Mouse (Mus musculus) hindbrain, postnatal 0 days (tissue): Measurements from ENCODE around the gene Zfp934. TPM values are rescaled to one million over a fixed set of nuclear protein-coding genes. Genes with fewer than 3 reads are reported as not detected.
"Not testable (repeated sequence)": the region's sequence is repeated elsewhere in the genome, so short reads cannot be mapped to it uniquely, and the experiment has no call there.

Experiments
- ATAC-seq: fragments of 200-750 bp; cut with Nextera tagmentation; 2 replicates; pipeline ENCODE4 v1.8.0; 2017; ENCODE audit warnings: mild to moderate bottlenecking, moderate TSS enrichment, moderate library complexity
- DNase-seq: peaks from one replicate; pipeline ENCODE4 v3.0.0-alpha.2; 2015; ENCODE audit warnings: low spot score
- H3K27ac ChIP-seq: fragments of 300-500 bp; sonication (generic); 2 replicates; pipeline ENCODE4 v1.5.1; 2014; ENCODE audit warnings: mild to moderate bottlenecking
- H3K27me3 ChIP-seq: fragments of 300-500 bp; sonication (generic); 2 replicates; pipeline ENCODE4 v1.6.1; 2014; ENCODE audit warnings: low read length, mixed read lengths; ENCODE audit not compliant: insufficient read depth
- H3K36me3 ChIP-seq: fragments of 300-500 bp; sonication (generic); 2 replicates; pipeline ENCODE4 v1.6.1; 2014; ENCODE audit warnings: low read length, mixed read lengths; ENCODE audit not compliant: insufficient read depth
- H3K4me1 ChIP-seq: fragments of 300-500 bp; sonication (generic); 2 replicates; pipeline ENCODE4 v1.6.1; 2014; ENCODE audit warnings: antibody characterized with exemption, low read length, mixed read lengths; ENCODE audit not compliant: insufficient read depth
- H3K4me2 ChIP-seq: fragments of 300-500 bp; sonication (generic); 2 replicates; pipeline ENCODE4 v1.6.1; 2014; ENCODE audit warnings: low read depth, mild to moderate bottlenecking, low read length, moderate library complexity, mixed read lengths
- H3K4me3 ChIP-seq: fragments of 300-500 bp; sonication (generic); 2 replicates; pipeline ENCODE4 v1.5.1; 2014; ENCODE audit warnings: low read length
- H3K9ac ChIP-seq: fragments of 300-500 bp; sonication (generic); replicated peaks from 2 replicates; pipeline ENCODE4 v1.6.1; 2014; ENCODE audit warnings: mild to moderate bottlenecking, low read length, moderate library complexity, mixed read lengths
- H3K9me3 ChIP-seq: fragments of 300-500 bp; sonication (generic); 2 replicates; pipeline ENCODE4 v1.6.1; 2016; ENCODE audit warnings: low read length, mixed read lengths
- WGBS: fragments of 180-500 bp; shearing (Covaris S2); extraction: QIAGEN DNeasy Blood & Tissue Kit; methylation state at CpG from one replicate; pipeline ENCODE4 v1.1.7; 2014; 5-methylcytosine and 5-hydroxymethylcytosine counted together
- polyA plus RNA-seq: library from polyadenylated mRNA; unstranded; fragments of >200 nt; fragmentation: Nextera tagmentation; extraction: Ambion mirVana; gene quantifications from 2 replicates; pipeline ENCODE4 v1.2.1, GENCODE M21; 2015
- total RNA-seq: library from RNA; depleted of rRNA; stranded (reverse); fragments of >200 nt; gene quantifications from 2 replicates; pipeline ENCODE4 v1.2.3, GENCODE M21; 2014; rRNA removed

The Zfp934 gene
- total RNA-seq (2.9 and 3.2 TPM in 2 replicates), polyA plus RNA-seq (7.7 and 8.5 TPM in 2 replicates)

GRCm38 (mm10) chr13:62571099-62571498 lies at the start of gene Zfp934:
TSS of gene Zfp934 (minus strand) at chr13:62571199.
- DNase-seq, H3K4me1 ChIP-seq, H3K27ac ChIP-seq, H3K27me3 ChIP-seq, H3K36me3 ChIP-seq, H3K9ac ChIP-seq, H3K9me3 ChIP-seq, ATAC-seq, H3K4me2 ChIP-seq, H3K4me3 ChIP-seq: not testable (repeated sequence)
- 94% methylated on average over 3 of the region's 6 CpGs for WGBS

GRCm38 (mm10) chr13:62617449-62617848 lies 46.5 kb upstream of the Zfp934 start:
- H3K36me3 ChIP-seq, H3K4me3 ChIP-seq, H3K27ac ChIP-seq, H3K9me3 ChIP-seq, ATAC-seq, H3K4me2 ChIP-seq, H3K4me1 ChIP-seq, DNase-seq, H3K9ac ChIP-seq, H3K27me3 ChIP-seq: not testable (repeated sequence)
- 96% methylated on average over 4 of the region's 4 CpGs for WGBS

GRCm38 (mm10) chr13:62561696-62562095 lies 9.3 kb downstream of the Zfp934 start:
- not testable (repeated sequence) for H3K4me3 ChIP-seq, H3K27me3 ChIP-seq, ATAC-seq, H3K27ac ChIP-seq, H3K9me3 ChIP-seq, H3K9ac ChIP-seq, H3K4me2 ChIP-seq, DNase-seq, H3K4me1 ChIP-seq, H3K36me3 ChIP-seq
- WGBS = 24% methylated on average over 1 of the region's 1 CpGs

- not testable (repeated sequence) for H3K9ac ChIP-seq, H3K27ac ChIP-seq, H3K36me3 ChIP-seq, ATAC-seq, H3K4me1 ChIP-seq, H3K27me3 ChIP-seq, H3K9me3 ChIP-seq
- WGBS = 3% methylated on average over 25 of the region's 27 CpGs
- H3K4me2 ChIP-seq = peak within 1 kb of the TSS; percentile 38; the same call in 1 of the 2 replicates
- peak; percentile 2 for DNase-seq
- peak within 1 kb of the TSS; percentile 39 for H3K4me3 ChIP-seq
These were observed 12.5 kb downstream of the Zfp934 start, which contains the start of gene Zfp935 for GRCm38 (mm10) chr13:62558189-62559110. TSS of gene Zfp935 (minus strand) at chr13:62558511.

- not testable (repeated sequence) for H3K4me2 ChIP-seq, H3K36me3 ChIP-seq, ATAC-seq, H3K9ac ChIP-seq, H3K27ac ChIP-seq, H3K4me1 ChIP-seq, H3K27me3 ChIP-seq, DNase-seq, H3K9me3 ChIP-seq, H3K4me3 ChIP-seq
These were observed 40.9 kb downstream of the Zfp934 start for GRCm38 (mm10) chr13:62530129-62530528.

- not testable (repeated sequence) for H3K36me3 ChIP-seq, H3K4me1 ChIP-seq, ATAC-seq, H3K4me3 ChIP-seq, H3K27ac ChIP-seq, DNase-seq, H3K9me3 ChIP-seq, H3K27me3 ChIP-seq, H3K9ac ChIP-seq, H3K4me2 ChIP-seq
- WGBS = 81% methylated on average over 1 of the region's 1 CpGs
These were observed 60.2 kb downstream of the Zfp934 start for GRCm38 (mm10) chr13:62510641-62511420.

GRCm38 (mm10) chr13:62472661-62473060 lies 98.3 kb downstream of the Zfp934 start:
- 90% methylated on average over 8 of the region's 8 CpGs for WGBS
- not testable (repeated sequence) for H3K36me3 ChIP-seq, H3K27me3 ChIP-seq, H3K4me1 ChIP-seq, H3K4me3 ChIP-seq, H3K27ac ChIP-seq, DNase-seq, H3K9me3 ChIP-seq, H3K4me2 ChIP-seq, ATAC-seq, H3K9ac ChIP-seq
